Mouse (Mus musculus): ENCODE measurements around the gene Dclk2. TPM values are rescaled to one million over a fixed set of nuclear protein-coding genes. Genes with fewer than 3 reads are reported as not detected.

The Dclk2 gene
- polyA plus RNA-seq, 1 experiment from 2014 or later, result 23.1 TPM

- Histone ChIP-seq H3K9ac (ENCODE audit: low read length) (no peak overlapping the region), H3K9me3 (ENCODE audit: control insufficient read depth, low read length) (no peaks in the 10 kb centered on the region), H3K4me2 (no peak overlapping the region), H3K36me3 (ENCODE audit: control insufficient read depth, insufficient read depth, low read length) (no peaks in the 10 kb centered on the region), H3K27me3 (ENCODE audit: control insufficient read depth, insufficient read depth, low read length) (no peaks in the 10 kb centered on the region), H3K4me3 (ENCODE audit: low read depth, low read length) (no peak overlapping the region), H3K27ac (ENCODE audit: low read depth, low read length) (no peak overlapping the region), H3K4me1 (ENCODE audit: control insufficient read depth, insufficient read depth, low read length) (peaks cover 19% of the 10 kb centered on the region)
- ATAC-seq (ENCODE audit: low FRiP score) (no peak), DNase-seq (ENCODE audit: low spot score, missing footprints) (no peak)
- 74% methylated on average over 8 of the region's 8 CpGs for WGBS
Observed at GRCm38 (mm10) chr3:86857833-86858398, 62.7 kb downstream of the Dclk2 start.

- no peak overlapping the region for H3K27ac ChIP-seq (ENCODE audit: low read depth, low read length)
- DNase-seq (ENCODE audit: low spot score, missing footprints), result no peak
- H3K9ac ChIP-seq (ENCODE audit: low read length), result no peak overlapping the region
- no peaks in the 10 kb centered on the region for H3K36me3 ChIP-seq (ENCODE audit: control insufficient read depth, insufficient read depth, low read length)
- H3K4me3 ChIP-seq (ENCODE audit: low read depth, low read length), result no peak overlapping the region
- H3K9me3 ChIP-seq (ENCODE audit: control insufficient read depth, low read length), result no peaks in the 10 kb centered on the region
- ATAC-seq (ENCODE audit: low FRiP score), result peak; percentile 52; the same call in 1 of the 2 replicates
- H3K27me3 ChIP-seq (ENCODE audit: control insufficient read depth, insufficient read depth, low read length), result no peaks in the 10 kb centered on the region
- WGBS, result 39% methylated on average over 3 of the region's 3 CpGs
- H3K4me2 ChIP-seq, result no peak overlapping the region
- H3K4me1 ChIP-seq (ENCODE audit: control insufficient read depth, insufficient read depth, low read length), result peaks cover 10% of the 10 kb centered on the region
Observed at GRCm38 (mm10) chr3:86852867-86853266, 67.8 kb downstream of the Dclk2 start.

- 93% methylated on average over 7 of the region's 7 CpGs for WGBS
- no peak for ATAC-seq (ENCODE audit: low FRiP score)
- no peak overlapping the region for H3K4me3 ChIP-seq (ENCODE audit: low read depth, low read length)
- H3K9ac ChIP-seq (ENCODE audit: low read length), result no peak overlapping the region
- no peak overlapping the region for H3K4me2 ChIP-seq
- H3K36me3 ChIP-seq (ENCODE audit: control insufficient read depth, insufficient read depth, low read length), result no peaks in the 10 kb centered on the region
- H3K27me3 ChIP-seq (ENCODE audit: control insufficient read depth, insufficient read depth, low read length), result no peaks in the 10 kb centered on the region
- H3K4me1 ChIP-seq (ENCODE audit: control insufficient read depth, insufficient read depth, low read length), result peaks cover 13% of the 10 kb centered on the region
- no peak for DNase-seq (ENCODE audit: low spot score, missing footprints)
- H3K27ac ChIP-seq (ENCODE audit: low read depth, low read length), result no peak overlapping the region
- H3K9me3 ChIP-seq (ENCODE audit: control insufficient read depth, low read length), result no peaks in the 10 kb centered on the region
Observed at GRCm38 (mm10) chr3:86851131-86851530, 69.5 kb downstream of the Dclk2 start.

GRCm38 (mm10) chr3:86850394-86851030, 70.1 kb downstream of the Dclk2 start:
- H3K36me3 ChIP-seq (ENCODE audit: control insufficient read depth, insufficient read depth, low read length), result no peaks in the 10 kb centered on the region
- H3K9me3 ChIP-seq (ENCODE audit: control insufficient read depth, low read length), result no peaks in the 10 kb centered on the region
- no peak overlapping the region for H3K4me2 ChIP-seq
- no peaks in the 10 kb centered on the region for H3K27me3 ChIP-seq (ENCODE audit: control insufficient read depth, insufficient read depth, low read length)
- no peak overlapping the region for H3K27ac ChIP-seq (ENCODE audit: low read depth, low read length)
- ATAC-seq (ENCODE audit: low FRiP score), result no peak
- peaks cover 19% of the 10 kb centered on the region for H3K4me1 ChIP-seq (ENCODE audit: control insufficient read depth, insufficient read depth, low read length)
- H3K4me3 ChIP-seq (ENCODE audit: low read depth, low read length), result no peak overlapping the region
- no peak overlapping the region for H3K9ac ChIP-seq (ENCODE audit: low read length)
- DNase-seq (ENCODE audit: low spot score, missing footprints), result no peak
- WGBS, result 80% methylated on average over 10 of the region's 10 CpGs

- WGBS, result 87% methylated on average over 2 of the region's 2 CpGs
- no peaks in the 10 kb centered on the region for H3K27me3 ChIP-seq (ENCODE audit: control insufficient read depth, insufficient read depth, low read length)
- DNase-seq (ENCODE audit: low spot score, missing footprints) (no peak), ATAC-seq (ENCODE audit: low FRiP score) (no peak)
- no peak overlapping the region for H3K4me3 ChIP-seq (ENCODE audit: low read depth, low read length)
- no peak overlapping the region for H3K27ac ChIP-seq (ENCODE audit: low read depth, low read length)
- no peak overlapping the region for H3K4me2 ChIP-seq
- H3K9me3 ChIP-seq (ENCODE audit: control insufficient read depth, low read length), result no peaks in the 10 kb centered on the region
- no peak overlapping the region for H3K9ac ChIP-seq (ENCODE audit: low read length)
- H3K36me3 ChIP-seq (ENCODE audit: control insufficient read depth, insufficient read depth, low read length), result no peaks in the 10 kb centered on the region
- peaks cover 24% of the 10 kb centered on the region for H3K4me1 ChIP-seq (ENCODE audit: control insufficient read depth, insufficient read depth, low read length)
Observed at GRCm38 (mm10) chr3:86849337-86849736, 71.3 kb downstream of the Dclk2 start.

GRCm38 (mm10) chr3:86847536-86847935, 73.1 kb downstream of the Dclk2 start:
- Histone ChIP-seq H3K4me2 (no peak overlapping the region), H3K27ac (ENCODE audit: low read depth, low read length) (no peak overlapping the region), H3K9ac (ENCODE audit: low read length) (no peak overlapping the region), H3K4me1 (ENCODE audit: control insufficient read depth, insufficient read depth, low read length) (peaks cover 18% of the 10 kb centered on the region), H3K4me3 (ENCODE audit: low read depth, low read length) (no peak overlapping the region), H3K27me3 (ENCODE audit: control insufficient read depth, insufficient read depth, low read length) (no peaks in the 10 kb centered on the region), H3K9me3 (ENCODE audit: control insufficient read depth, low read length) (no peaks in the 10 kb centered on the region), H3K36me3 (ENCODE audit: control insufficient read depth, insufficient read depth, low read length) (no peaks in the 10 kb centered on the region)
- ATAC-seq (ENCODE audit: low FRiP score) (no peak), DNase-seq (ENCODE audit: low spot score, missing footprints) (no peak)
- 59% methylated on average over 2 of the region's 2 CpGs for WGBS

GRCm38 (mm10) chr3:86846036-86846435, 74.6 kb downstream of the Dclk2 start:
- H3K27me3 ChIP-seq (ENCODE audit: control insufficient read depth, insufficient read depth, low read length), result no peaks in the 10 kb centered on the region
- no peak overlapping the region for H3K27ac ChIP-seq (ENCODE audit: low read depth, low read length)
- H3K4me3 ChIP-seq (ENCODE audit: low read depth, low read length), result no peak overlapping the region
- no peaks in the 10 kb centered on the region for H3K9me3 ChIP-seq (ENCODE audit: control insufficient read depth, low read length)
- no peak overlapping the region for H3K9ac ChIP-seq (ENCODE audit: low read length)
- no peaks in the 10 kb centered on the region for H3K36me3 ChIP-seq (ENCODE audit: control insufficient read depth, insufficient read depth, low read length)
- peaks cover 18% of the 10 kb centered on the region for H3K4me1 ChIP-seq (ENCODE audit: control insufficient read depth, insufficient read depth, low read length)
- 18% methylated on average over 4 of the region's 4 CpGs for WGBS
- no peak for DNase-seq (ENCODE audit: low spot score, missing footprints)
- H3K4me2 ChIP-seq, result no peak overlapping the region
- no peak for ATAC-seq (ENCODE audit: low FRiP score)

GRCm38 (mm10) chr3:86845578-86845977, 75.1 kb downstream of the Dclk2 start:
- H3K9me3 ChIP-seq (ENCODE audit: control insufficient read depth, low read length), result no peaks in the 10 kb centered on the region
- no peaks in the 10 kb centered on the region for H3K27me3 ChIP-seq (ENCODE audit: control insufficient read depth, insufficient read depth, low read length)
- H3K27ac ChIP-seq (ENCODE audit: low read depth, low read length), result no peak overlapping the region
- no peaks in the 10 kb centered on the region for H3K36me3 ChIP-seq (ENCODE audit: control insufficient read depth, insufficient read depth, low read length)
- ATAC-seq (ENCODE audit: low FRiP score) (no peak), DNase-seq (ENCODE audit: low spot score, missing footprints) (no peak)
- H3K4me2 ChIP-seq, result no peak overlapping the region; the same call in 1 of the 2 replicates
- no peak overlapping the region for H3K4me3 ChIP-seq (ENCODE audit: low read depth, low read length)
- H3K9ac ChIP-seq (ENCODE audit: low read length), result no peak overlapping the region
- 66% methylated on average over 1 of the region's 1 CpGs for WGBS
- H3K4me1 ChIP-seq (ENCODE audit: control insufficient read depth, insufficient read depth, low read length), result peaks cover 18% of the 10 kb centered on the region; the same call in 1 of the 2 replicates

GRCm38 (mm10) chr3:86844804-86845481, 75.7 kb downstream of the Dclk2 start:
- Histone ChIP-seq H3K36me3 (ENCODE audit: control insufficient read depth, insufficient read depth, low read length) (no peaks in the 10 kb centered on the region), H3K9ac (ENCODE audit: low read length) (peak overlapping the region; percentile 29; the same call in 1 of the 2 replicates), H3K4me3 (ENCODE audit: low read depth, low read length) (no peak overlapping the region), H3K27me3 (ENCODE audit: control insufficient read depth, insufficient read depth, low read length) (no peaks in the 10 kb centered on the region), H3K9me3 (ENCODE audit: control insufficient read depth, low read length) (no peaks in the 10 kb centered on the region), H3K4me1 (ENCODE audit: control insufficient read depth, insufficient read depth, low read length) (peaks cover 15% of the 10 kb centered on the region; the same call in 1 of the 2 replicates), H3K4me2 (peak overlapping the region; percentile 29), H3K27ac (ENCODE audit: low read depth, low read length) (no peak overlapping the region)
- 8% methylated on average over 8 of the region's 8 CpGs for WGBS
- ATAC-seq (ENCODE audit: low FRiP score) (peak; percentile 81), DNase-seq (ENCODE audit: low spot score, missing footprints) (peak; percentile 92)

All from midbrain, embryonic 11.5 days (tissue).